Mouse (Mus musculus): ENCODE measurements around the gene Olfr525. TPM values are rescaled to one million over a fixed set of nuclear protein-coding genes. Genes with fewer than 3 reads are reported as not detected.

The Olfr525 gene
- polyA plus RNA-seq (2012; fragmentation: generic; extraction: Trizol): not detected

- TF ChIP-seq MYOD1 (IDR thresholded peaks at IDR 0.05; ENCODE audit: control insufficient read depth in 1 of 3, insufficient read length in 2 of 3, low read depth in 2 of 3): no peak
- no peaks in the 10 kb centered on the region for H3K79me2 ChIP-seq (ENCODE audit: control insufficient read depth, insufficient read depth)
- H3K4me3 ChIP-seq: no peak within 1 kb of the TSS
- H3K27me3 ChIP-seq (ENCODE audit: control insufficient read depth, insufficient read depth, insufficient read length): no peaks in the 10 kb centered on the region
- no peak within 1 kb of the TSS for H3ac ChIP-seq (ENCODE audit: control insufficient read depth, insufficient read length)
- no peaks in the 10 kb centered on the region for H3K36me3 ChIP-seq (ENCODE audit: control insufficient read depth, insufficient read depth)
- H3K4me2 ChIP-seq (ENCODE audit: low read depth): no peak within 1 kb of the TSS
These were observed at the start of gene Olfr525 for GRCm38 (mm10) chr7:140320558-140320957. Gene Olfr525 (plus strand): TSS chr7:140320858.

DNA sequence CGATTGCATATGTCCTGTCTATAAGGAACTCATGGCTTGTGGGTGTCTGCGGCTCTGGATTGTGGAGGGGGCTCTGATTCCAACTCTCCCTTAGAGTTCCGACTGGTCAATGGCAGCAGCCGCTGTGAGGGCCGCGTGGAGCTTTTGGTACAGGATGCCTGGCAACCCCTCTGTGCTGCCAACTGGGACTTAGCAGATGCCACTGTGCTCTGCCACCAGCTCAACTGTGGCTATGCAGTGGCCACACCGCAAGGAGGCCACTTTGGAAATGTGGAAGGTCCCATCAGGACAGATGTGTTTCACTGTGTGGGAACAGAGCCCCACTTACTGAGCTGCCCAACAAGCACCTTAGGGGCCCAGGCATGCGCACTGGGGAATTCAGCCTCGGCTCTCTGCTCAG lies 24.9 kb upstream of the Olfr525 start:
- no peaks in the 10 kb centered on the region for H3K36me3 ChIP-seq (ENCODE audit: control insufficient read depth, insufficient read depth)
- H3K4me2 ChIP-seq (ENCODE audit: low read depth): no peak overlapping the region
- H3K79me2 ChIP-seq (ENCODE audit: control insufficient read depth, insufficient read depth): no peaks in the 10 kb centered on the region
- no peaks in the 10 kb centered on the region for H3K27me3 ChIP-seq (ENCODE audit: control insufficient read depth, insufficient read depth, insufficient read length)
- TF ChIP-seq SRF (IDR thresholded peaks at IDR 0.05; ENCODE audit: control insufficient read depth, insufficient read length, low read depth): no peak
- no peak for TF ChIP-seq POLR2AphosphoS2 (IDR thresholded peaks at IDR 0.05; ENCODE audit: insufficient read length, low read depth)
- TF ChIP-seq E2F4 (IDR thresholded peaks at IDR 0.05; ENCODE audit: insufficient read depth): no peak
- no peak for TF ChIP-seq USF1 (IDR thresholded peaks at IDR 0.05; ENCODE audit: low read depth)
- TF ChIP-seq TCF12 (IDR thresholded peaks at IDR 0.05; ENCODE audit: insufficient read depth, poor library complexity, severe bottlenecking): no peak
- no peak for TF ChIP-seq TCF3 (IDR thresholded peaks at IDR 0.05; ENCODE audit: insufficient read length, low read depth)
- TF ChIP-seq CEBPB (IDR thresholded peaks at IDR 0.05; ENCODE audit: insufficient read depth, poor library complexity, severe bottlenecking): no peak
- TF ChIP-seq REST (IDR thresholded peaks at IDR 0.05; ENCODE audit: insufficient read depth, insufficient read length): no peak
- H3K4me3 ChIP-seq: no peak overlapping the region
- no peak overlapping the region for H3ac ChIP-seq (ENCODE audit: control insufficient read depth, insufficient read length)

DNA sequence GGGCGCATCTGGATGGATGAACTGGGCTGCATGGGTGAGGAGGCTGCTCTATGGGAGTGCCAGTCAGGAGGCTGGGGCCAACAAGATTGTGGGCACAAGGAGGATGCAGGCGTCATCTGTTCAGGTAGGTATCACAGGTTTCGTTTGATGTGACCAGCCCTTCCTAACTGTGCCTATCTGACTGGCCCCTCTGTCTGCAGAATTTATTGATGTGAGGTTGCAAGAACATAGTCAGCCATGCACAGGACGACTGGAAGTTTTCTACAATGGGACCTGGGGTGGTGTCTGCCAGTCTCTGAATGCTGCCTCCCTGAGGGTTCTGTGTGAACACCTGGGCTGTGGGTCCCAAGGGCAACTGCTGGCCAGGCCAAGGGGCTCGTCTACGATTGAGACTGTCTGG lies 23.8 kb upstream of the Olfr525 start:
- TF ChIP-seq CEBPB (IDR thresholded peaks at IDR 0.05; ENCODE audit: insufficient read depth, poor library complexity, severe bottlenecking) (no peak), REST (IDR thresholded peaks at IDR 0.05; ENCODE audit: insufficient read depth, insufficient read length) (no peak), POLR2A (IDR thresholded peaks at IDR 0.05; ENCODE audit: insufficient read length, low read depth) (no peak), TCF3 (IDR thresholded peaks at IDR 0.05; ENCODE audit: insufficient read length, low read depth) (no peak)
- no peaks in the 10 kb centered on the region for H3K36me3 ChIP-seq (ENCODE audit: control insufficient read depth, insufficient read depth)
- no peaks in the 10 kb centered on the region for H3K79me2 ChIP-seq (ENCODE audit: control insufficient read depth, insufficient read depth)
- no peak overlapping the region for H3ac ChIP-seq (ENCODE audit: control insufficient read depth, insufficient read length)
- H3K4me3 ChIP-seq: no peak overlapping the region
- H3K4me2 ChIP-seq (ENCODE audit: low read depth): no peak overlapping the region
- no peaks in the 10 kb centered on the region for H3K27me3 ChIP-seq (ENCODE audit: control insufficient read depth, insufficient read depth, insufficient read length)

DNA sequence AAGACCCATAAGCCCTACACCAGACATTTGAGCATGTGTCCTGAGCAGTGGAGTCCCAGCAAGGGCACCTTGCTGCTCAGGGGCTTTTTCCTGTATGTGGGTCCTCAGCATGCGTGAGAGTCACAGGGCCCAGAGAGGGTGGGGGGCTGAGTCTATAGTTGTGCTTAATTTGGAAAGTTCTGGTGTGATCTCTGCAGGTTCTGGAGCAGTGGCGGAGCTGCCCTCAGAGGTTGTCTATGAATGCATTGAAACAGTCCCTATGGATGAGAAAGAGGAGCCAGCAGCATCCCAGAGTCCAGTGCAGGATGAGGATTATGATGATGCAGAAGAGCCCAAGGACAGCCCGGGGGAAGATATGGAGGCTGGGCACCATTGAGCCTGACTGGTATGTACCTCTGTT lies 21.2 kb upstream of the Olfr525 start:
- no peaks in the 10 kb centered on the region for H3K27me3 ChIP-seq (ENCODE audit: control insufficient read depth, insufficient read depth, insufficient read length)
- no peaks in the 10 kb centered on the region for H3K36me3 ChIP-seq (ENCODE audit: control insufficient read depth, insufficient read depth)
- H3ac ChIP-seq (ENCODE audit: control insufficient read depth, insufficient read length): no peak overlapping the region
- TF ChIP-seq TCF3 (IDR thresholded peaks at IDR 0.05; ENCODE audit: insufficient read length, low read depth): no peak
- TF ChIP-seq POLR2AphosphoS2 (IDR thresholded peaks at IDR 0.05; ENCODE audit: insufficient read length, low read depth): no peak
- TF ChIP-seq POLR2A (IDR thresholded peaks at IDR 0.05; ENCODE audit: insufficient read length, low read depth): no peak
- no peak for TF ChIP-seq MYOG (IDR thresholded peaks at IDR 0.05; ENCODE audit: control insufficient read depth in 1 of 3, insufficient read depth in 1 of 3, insufficient read length in 2 of 3, low read depth in 2 of 3)
- TF ChIP-seq TCF12 (IDR thresholded peaks at IDR 0.05; ENCODE audit: insufficient read depth, poor library complexity, severe bottlenecking): no peak
- no peak for TF ChIP-seq CEBPB (IDR thresholded peaks at IDR 0.05; ENCODE audit: insufficient read depth, poor library complexity, severe bottlenecking)
- H3K79me2 ChIP-seq (ENCODE audit: control insufficient read depth, insufficient read depth): no peaks in the 10 kb centered on the region
- no peak overlapping the region for H3K4me3 ChIP-seq
- H3K4me2 ChIP-seq (ENCODE audit: low read depth): no peak overlapping the region

GRCm38 (mm10) chr7:140319861-140320385 lies 735 bp upstream of the Olfr525 start:
- H3ac ChIP-seq (ENCODE audit: control insufficient read depth, insufficient read length): no peak overlapping the region
- TF ChIP-seq MYOG (IDR thresholded peaks at IDR 0.05; ENCODE audit: control insufficient read depth in 1 of 3, insufficient read depth in 1 of 3, insufficient read length in 2 of 3, low read depth in 2 of 3) (no peak), E2F4 (IDR thresholded peaks at IDR 0.05; ENCODE audit: insufficient read depth) (no peak), USF1 (IDR thresholded peaks at IDR 0.05; ENCODE audit: low read depth) (no peak), POLR2AphosphoS2 (IDR thresholded peaks at IDR 0.05; ENCODE audit: insufficient read length, low read depth) (no peak), TCF12 (IDR thresholded peaks at IDR 0.05; ENCODE audit: insufficient read depth, poor library complexity, severe bottlenecking) (no peak), MAX (IDR thresholded peaks at IDR 0.05; ENCODE audit: low read depth) (no peak), POLR2A (IDR thresholded peaks at IDR 0.05; ENCODE audit: insufficient read length, low read depth) (no peak), SRF (IDR thresholded peaks at IDR 0.05; ENCODE audit: control insufficient read depth, insufficient read length, low read depth) (no peak), REST (IDR thresholded peaks at IDR 0.05; ENCODE audit: insufficient read depth, insufficient read length) (no peak), MYOD1 (IDR thresholded peaks at IDR 0.05; ENCODE audit: control insufficient read depth in 1 of 3, insufficient read length in 2 of 3, low read depth in 2 of 3) (no peak), CEBPB (IDR thresholded peaks at IDR 0.05; ENCODE audit: insufficient read depth, poor library complexity, severe bottlenecking) (no peak), TCF3 (IDR thresholded peaks at IDR 0.05; ENCODE audit: insufficient read length, low read depth) (no peak)
- H3K27me3 ChIP-seq (ENCODE audit: control insufficient read depth, insufficient read depth, insufficient read length): no peaks in the 10 kb centered on the region
- no peaks in the 10 kb centered on the region for H3K36me3 ChIP-seq (ENCODE audit: control insufficient read depth, insufficient read depth)
- no peak overlapping the region for H3K4me3 ChIP-seq
- no peak overlapping the region for H3K4me2 ChIP-seq (ENCODE audit: low read depth)
- no peaks in the 10 kb centered on the region for H3K79me2 ChIP-seq (ENCODE audit: control insufficient read depth, insufficient read depth)
